Mouse (Mus musculus) neural tube, embryonic 15.5 days (tissue): Measurements from ENCODE around the gene Mphosph10. TPM values are rescaled to one million over a fixed set of nuclear protein-coding genes. Genes with fewer than 3 reads are reported as not detected.

Experiments used
- ATAC-seq: fragments of 200-750 bp; cut with Nextera tagmentation; 2 replicates; pipeline ENCODE4 v1.8.0; 2017; ENCODE audit warnings: mild to moderate bottlenecking, moderate TSS enrichment, moderate library complexity; ENCODE audit not compliant: low FRiP score
- H3K27ac ChIP-seq: fragments of 300-500 bp; sonication (generic); replicated peaks from 2 replicates; pipeline ENCODE4 v1.5.1; 2015; ENCODE audit warnings: mild to moderate bottlenecking, inconsistent platforms
- H3K27me3 ChIP-seq: fragments of 300-500 bp; sonication (generic); replicated peaks from 2 replicates; pipeline ENCODE4 v1.6.1; 2015; ENCODE audit warnings: inconsistent platforms
- H3K36me3 ChIP-seq: fragments of 300-500 bp; sonication (generic); 2 replicates; pipeline ENCODE4 v1.6.1; 2015; ENCODE audit warnings: inconsistent platforms
- H3K4me1 ChIP-seq: fragments of 300-500 bp; sonication (generic); 2 replicates; pipeline ENCODE4 v1.6.1; 2015; ENCODE audit warnings: inconsistent platforms
- H3K4me2 ChIP-seq: fragments of 300-500 bp; sonication (generic); 2 replicates; pipeline ENCODE4 v1.6.1; 2015; ENCODE audit warnings: inconsistent platforms, mild to moderate bottlenecking, moderate library complexity
- H3K4me3 ChIP-seq: fragments of 300-500 bp; sonication (generic); replicated peaks from 2 replicates; pipeline ENCODE4 v1.5.1; 2015; ENCODE audit warnings: mild to moderate bottlenecking, inconsistent platforms
- H3K9ac ChIP-seq: fragments of 300-500 bp; sonication (generic); replicated peaks from 2 replicates; pipeline ENCODE4 v1.6.1; 2015; ENCODE audit warnings: mild to moderate bottlenecking, inconsistent platforms
- H3K9me3 ChIP-seq: fragments of 300-500 bp; sonication (generic); replicated peaks from 2 replicates; pipeline ENCODE4 v1.6.1; 2016; ENCODE audit warnings: inconsistent platforms
- WGBS: fragments of 180-500 bp; shearing (Covaris S2); methylation state at CpG from one replicate; pipeline ENCODE4 v1.1.7; 2015; ENCODE audit warnings: mixed read lengths; 5-methylcytosine and 5-hydroxymethylcytosine counted together
- polyA plus RNA-seq: library from polyadenylated mRNA; unstranded; fragments of >200 nt; fragmentation: Nextera tagmentation; extraction: Ambion mirVana; gene quantifications from 2 replicates; pipeline ENCODE4 v1.2.1, GENCODE M21; 2015

Gene Mphosph10
- polyA plus RNA-seq, 1 experiment from 2014 or later = 25.2 TPM

GRCm38 (mm10) chr7:64347813-64348212 is 44.3 kb downstream of the Mphosph10 start:
- H3K9ac ChIP-seq = no peak overlapping the region
- H3K27me3 ChIP-seq = no peaks in the 10 kb centered on the region
- no peaks in the 10 kb centered on the region for H3K9me3 ChIP-seq
- H3K4me2 ChIP-seq = no peak overlapping the region
- no peak for ATAC-seq
- WGBS = 87% methylated on average over 1 of the region's 1 CpGs
- peaks cover 25% of the 10 kb centered on the region; the same call in 1 of the 2 replicates for H3K36me3 ChIP-seq
- H3K27ac ChIP-seq = no peak overlapping the region
- no peak overlapping the region for H3K4me3 ChIP-seq
- H3K4me1 ChIP-seq = peaks cover 11% of the 10 kb centered on the region

GRCm38 (mm10) chr7:64332686-64333085 is 59.4 kb downstream of the Mphosph10 start:
- Histone ChIP-seq H3K4me3 (no peak overlapping the region), H3K27ac (no peak overlapping the region), H3K27me3 (no peaks in the 10 kb centered on the region), H3K9me3 (no peaks in the 10 kb centered on the region), H3K4me1 (no peaks in the 10 kb centered on the region), H3K9ac (no peak overlapping the region), H3K4me2 (no peak overlapping the region), H3K36me3 (peaks cover 32% of the 10 kb centered on the region)
- ATAC-seq = no peak
- WGBS = 83% methylated on average over 1 of the region's 1 CpGs

DNA sequence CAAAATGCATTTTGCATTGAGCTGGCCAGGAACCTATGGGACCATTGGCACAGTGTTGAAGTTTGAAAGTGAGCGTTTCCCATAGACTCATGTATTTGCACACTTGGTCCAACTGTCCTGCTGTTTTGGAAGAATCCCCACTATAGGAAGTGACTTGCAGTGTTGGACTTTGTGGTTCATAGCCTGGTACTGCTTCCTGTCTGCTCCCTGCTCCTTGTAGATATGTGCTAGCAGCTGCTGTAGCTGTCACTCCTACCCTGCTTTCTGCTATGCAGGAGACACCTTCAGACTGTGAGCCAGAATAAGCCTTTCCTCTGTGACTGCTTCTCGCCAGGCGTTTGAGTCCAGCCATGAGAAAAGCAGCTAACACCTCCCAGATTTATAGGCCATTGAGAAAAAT is 60.8 kb downstream of the Mphosph10 start:
- Histone ChIP-seq H3K9me3 (no peaks in the 10 kb centered on the region), H3K27ac (peak overlapping the region; percentile 13; the same call in 1 of the 2 replicates), H3K4me3 (no peak overlapping the region), H3K9ac (no peak overlapping the region), H3K36me3 (peaks cover 22% of the 10 kb centered on the region), H3K4me1 (no peaks in the 10 kb centered on the region), H3K27me3 (no peaks in the 10 kb centered on the region), H3K4me2 (no peak overlapping the region)
- 86% methylated on average over 3 of the region's 3 CpGs for WGBS
- ATAC-seq = no peak

DNA sequence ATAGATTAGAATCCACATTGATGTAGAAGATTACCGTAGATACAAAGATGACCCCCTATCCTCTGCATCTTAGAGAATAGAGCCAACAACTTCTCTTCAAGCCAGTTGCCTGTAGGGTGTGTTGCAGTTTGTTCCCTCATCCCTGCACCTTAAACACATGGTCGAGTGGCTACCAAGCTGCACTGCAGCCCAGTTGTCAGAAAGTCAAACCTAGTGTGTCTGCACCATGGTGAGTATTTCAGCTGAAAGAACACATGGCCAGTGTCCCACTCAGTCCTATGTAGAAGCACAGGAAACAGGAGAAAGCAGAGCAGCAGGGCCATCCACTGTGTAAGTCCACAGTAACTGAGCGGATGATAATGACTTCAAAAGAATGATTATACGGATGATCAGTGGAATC is 64.6 kb downstream of the Mphosph10 start:
- no peak overlapping the region for H3K4me2 ChIP-seq
- 92% methylated on average over 4 of the region's 4 CpGs for WGBS
- no peak for ATAC-seq

GRCm38 (mm10) chr7:64326892-64327291 is 65.2 kb downstream of the Mphosph10 start:
- Histone ChIP-seq H3K9ac (no peak overlapping the region), H3K9me3 (no peaks in the 10 kb centered on the region), H3K4me2 (no peak overlapping the region), H3K27ac (no peak overlapping the region), H3K4me1 (no peaks in the 10 kb centered on the region), H3K36me3 (peaks cover 16% of the 10 kb centered on the region), H3K4me3 (no peak overlapping the region), H3K27me3 (no peaks in the 10 kb centered on the region)
- 24% methylated on average over 1 of the region's 1 CpGs for WGBS
- peak; percentile 50; the same call in 1 of the 2 replicates for ATAC-seq

More for the DNA sequence above, 64.6 kb downstream of the Mphosph10 start:
- Histone ChIP-seq H3K9ac (no peak overlapping the region), H3K4me3 (no peak overlapping the region), H3K9me3 (no peaks in the 10 kb centered on the region), H3K36me3 (peaks cover 14% of the 10 kb centered on the region), H3K27ac (no peak overlapping the region), H3K27me3 (no peaks in the 10 kb centered on the region), H3K4me1 (no peaks in the 10 kb centered on the region)

Other genes with a start within 250 kb of the Mphosph10 start
- 0.50 and 0.61 TPM in 2 replicates for gene Trpm1, start 238.4 kb downstream of the Mphosph10 start, polyA plus RNA-seq
- 12.2 and 13.4 TPM in 2 replicates for gene Mtmr10, start 104.6 kb downstream of the Mphosph10 start, polyA plus RNA-seq
- 5.3 and 6.3 TPM in 2 replicates for gene Fan1, start 18.2 kb downstream of the Mphosph10 start, polyA plus RNA-seq
- gene Mcee, start 339 bp upstream of the Mphosph10 start, polyA plus RNA-seq = 50.8 and 55.9 TPM in 2 replicates
- 144 and 178 TPM in 2 replicates for gene Apba2, start 109.4 kb upstream of the Mphosph10 start, polyA plus RNA-seq